Mouse (Mus musculus): Measurements from ENCODE around the gene Zbed4. TPM values are rescaled to one million over a fixed set of nuclear protein-coding genes. Genes with fewer than 3 reads are reported as not detected.
A peak's percentile ranks its signal among the peaks of the same experiment; 100 is the strongest.
"Not testable (repeated sequence)": the region's sequence is repeated elsewhere in the genome, so short reads cannot be mapped to it uniquely, and the experiment has no call there.

Gene Zbed4
- polyA plus RNA-seq, 1 experiment from 2014 or later, result 26.4 TPM

DNA sequence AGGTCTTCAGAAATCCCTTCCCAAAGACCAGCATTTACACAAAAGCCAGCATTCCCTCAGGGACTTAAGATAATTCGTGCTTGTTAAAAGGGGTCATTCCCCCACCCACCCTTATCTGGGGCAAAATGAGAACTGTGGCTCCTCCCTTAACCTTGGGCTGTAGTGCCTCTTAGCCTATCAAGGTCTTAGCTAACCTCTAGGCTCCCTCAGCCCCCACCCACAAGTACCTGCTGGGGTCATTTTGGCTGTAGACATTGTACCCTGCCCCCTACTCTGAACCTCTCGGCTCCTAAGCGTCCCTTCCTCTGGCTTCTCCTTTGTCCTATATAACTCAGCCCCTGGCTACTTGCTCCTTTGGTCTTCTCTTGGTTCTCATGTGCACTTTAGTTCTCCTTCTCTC is 5.5 kb upstream of the Zbed4 start:
- Histone ChIP-seq H3K9ac (ENCODE audit: low read depth, low read length) (no peak overlapping the region), H3K27ac (ENCODE audit: low read depth, low read length) (no peak overlapping the region), H3K36me3 (ENCODE audit: control insufficient read depth, insufficient read depth, low read length) (no peaks in the 10 kb centered on the region), H3K4me1 (replicated peaks; ENCODE audit: control insufficient read depth, insufficient read depth, low read length) (peaks cover 17% of the 10 kb centered on the region), H3K4me2 (no peak overlapping the region), H3K9me3 (ENCODE audit: control insufficient read depth, low read length) (no peaks in the 10 kb centered on the region), H3K27me3 (replicated peaks; ENCODE audit: control insufficient read depth, insufficient read depth, low read length) (no peaks in the 10 kb centered on the region), H3K4me3 (ENCODE audit: low read depth, low read length) (no peak overlapping the region)
- 41% methylated on average over 3 of the region's 3 CpGs for whole genome bisulfite sequencing
- ATAC-seq (replicated peaks; ENCODE audit: low FRiP score), result no peak
- no peak for DNase-seq (ENCODE audit: low spot score)

DNA sequence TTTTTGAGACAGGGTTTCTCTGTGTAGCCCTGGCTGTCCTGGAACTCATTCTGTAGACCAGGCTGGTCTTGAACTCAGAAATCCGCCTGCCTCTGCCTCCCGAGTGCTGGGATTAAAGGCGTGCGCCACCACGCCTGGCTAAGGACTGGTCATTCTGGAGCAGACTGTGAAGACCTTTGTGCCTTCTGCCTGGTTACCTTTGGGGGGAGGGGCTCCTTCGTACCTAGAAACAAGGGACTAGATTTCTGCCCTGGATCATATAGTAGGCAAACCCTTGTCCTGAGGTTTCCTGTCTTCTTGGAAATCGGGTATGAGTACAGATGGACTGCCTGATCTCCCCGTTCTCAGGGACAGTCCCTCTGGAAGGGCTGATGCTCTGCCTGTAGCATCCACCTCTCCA is 1.8 kb upstream of the Zbed4 start:
- ATAC-seq (replicated peaks; ENCODE audit: low FRiP score); DNase-seq (ENCODE audit: low spot score); H3K36me3 ChIP-seq (ENCODE audit: control insufficient read depth, insufficient read depth, low read length); H3K9me3 ChIP-seq (ENCODE audit: control insufficient read depth, low read length); H3K27ac ChIP-seq (ENCODE audit: low read depth, low read length); H3K4me2 ChIP-seq; H3K9ac ChIP-seq (ENCODE audit: low read depth, low read length); H3K27me3 ChIP-seq (replicated peaks; ENCODE audit: control insufficient read depth, insufficient read depth, low read length); H3K4me3 ChIP-seq (ENCODE audit: low read depth, low read length): not testable (repeated sequence)
- H3K4me1 ChIP-seq (replicated peaks; ENCODE audit: control insufficient read depth, insufficient read depth, low read length), result peaks cover 25% of the 10 kb centered on the region
- 83% methylated on average over 8 of the region's 8 CpGs for WGBS

GRCm38 (mm10) chr15:88750032-88750431 is 1.4 kb upstream of the Zbed4 start:
- Histone ChIP-seq H3K27ac (ENCODE audit: low read depth, low read length) (peak overlapping the region; percentile 98; the same call in 1 of the 2 replicates), H3K27me3 (replicated peaks; ENCODE audit: control insufficient read depth, insufficient read depth, low read length) (no peaks in the 10 kb centered on the region), H3K4me2 (peak overlapping the region; percentile 91), H3K36me3 (ENCODE audit: control insufficient read depth, insufficient read depth, low read length) (peaks cover 3% of the 10 kb centered on the region), H3K9me3 (ENCODE audit: control insufficient read depth, low read length) (no peaks in the 10 kb centered on the region), H3K4me3 (ENCODE audit: low read depth, low read length) (no peak overlapping the region), H3K9ac (ENCODE audit: low read depth, low read length) (peak overlapping the region; percentile 78), H3K4me1 (replicated peaks; ENCODE audit: control insufficient read depth, insufficient read depth, low read length) (peaks cover 25% of the 10 kb centered on the region)
- 77% methylated on average over 10 of the region's 10 CpGs for WGBS
- no peak for ATAC-seq (replicated peaks; ENCODE audit: low FRiP score)
- DNase-seq (ENCODE audit: low spot score), result no peak

DNA sequence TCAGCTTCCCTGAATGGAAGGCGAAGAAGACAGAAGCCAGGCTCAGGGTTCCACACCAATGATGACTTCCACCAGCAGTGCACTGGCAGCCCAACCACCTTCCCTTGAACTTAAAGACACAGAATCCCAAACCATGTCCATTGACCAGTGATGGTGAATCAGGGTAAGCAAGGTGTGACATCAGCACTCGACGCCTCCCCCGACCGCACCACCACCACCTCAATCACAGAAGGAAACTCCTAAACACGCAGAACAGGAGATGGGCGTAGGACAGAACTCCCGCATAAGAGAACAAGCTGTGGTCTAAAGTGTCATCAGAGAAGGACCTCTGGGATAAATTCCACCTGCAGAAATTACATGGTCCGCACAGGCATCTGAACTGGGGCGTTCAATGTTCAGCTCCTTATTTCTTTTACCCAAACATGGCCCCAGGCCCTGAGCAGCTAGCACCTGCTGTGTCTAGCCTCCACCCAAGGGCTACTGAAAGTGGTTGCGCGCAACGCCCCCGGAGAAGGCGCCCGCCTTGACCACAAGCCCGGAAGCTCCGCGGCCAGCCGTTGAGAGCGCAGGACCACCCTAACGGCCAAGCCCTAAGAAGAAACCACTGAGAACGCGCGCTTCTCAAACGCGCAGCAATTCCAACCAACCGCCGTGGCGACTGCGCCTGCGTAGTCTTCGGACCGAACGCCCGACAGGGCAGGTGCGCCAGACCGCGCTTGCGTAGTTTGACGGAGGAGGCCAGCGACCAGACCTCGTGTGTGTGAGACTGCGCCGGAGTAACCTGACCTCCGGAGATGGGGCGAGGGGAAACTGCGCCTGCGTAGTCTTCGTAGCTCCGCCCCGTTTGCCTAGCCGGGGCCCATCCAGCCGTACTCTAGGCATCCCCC is 540 bp upstream of the Zbed4 start:
- no peaks in the 10 kb centered on the region for H3K27me3 ChIP-seq (replicated peaks; ENCODE audit: control insufficient read depth, insufficient read depth, low read length)
- H3K36me3 ChIP-seq (ENCODE audit: control insufficient read depth, insufficient read depth, low read length), result peaks cover 7% of the 10 kb centered on the region
- H3K4me1 ChIP-seq (replicated peaks; ENCODE audit: control insufficient read depth, insufficient read depth, low read length), result peaks cover 23% of the 10 kb centered on the region
- H3K9me3 ChIP-seq (ENCODE audit: control insufficient read depth, low read length), result no peaks in the 10 kb centered on the region
- peak overlapping the region; percentile 78 for H3K9ac ChIP-seq (ENCODE audit: low read depth, low read length)
- ATAC-seq (replicated peaks; ENCODE audit: low FRiP score), result peak; percentile 97
- H3K4me3 ChIP-seq (ENCODE audit: low read depth, low read length), result peak overlapping the region; percentile 94
- 5% methylated on average over 51 of the region's 54 CpGs for WGBS
- H3K4me2 ChIP-seq, result peak overlapping the region; percentile 91
- peak; percentile 95 for DNase-seq (ENCODE audit: low spot score)
- H3K27ac ChIP-seq (ENCODE audit: low read depth, low read length), result peak overlapping the region; percentile 98

- Histone ChIP-seq H3K9me3 (ENCODE audit: control insufficient read depth, low read length) (no peaks in the 10 kb centered on the region), H3K36me3 (ENCODE audit: control insufficient read depth, insufficient read depth, low read length) (peaks cover 9% of the 10 kb centered on the region), H3K27ac (ENCODE audit: low read depth, low read length) (peak overlapping the region; percentile 93), H3K4me3 (ENCODE audit: low read depth, low read length) (peak overlapping the region; percentile 94), H3K4me1 (replicated peaks; ENCODE audit: control insufficient read depth, insufficient read depth, low read length) (peaks cover 20% of the 10 kb centered on the region), H3K4me2 (peak overlapping the region; percentile 77), H3K27me3 (replicated peaks; ENCODE audit: control insufficient read depth, insufficient read depth, low read length) (no peaks in the 10 kb centered on the region), H3K9ac (ENCODE audit: low read depth, low read length) (peak overlapping the region; percentile 96)
- WGBS, result 1% methylated on average over 8 of the region's 8 CpGs
- DNase-seq (ENCODE audit: low spot score) (no peak), ATAC-seq (replicated peaks; ENCODE audit: low FRiP score) (no peak)
These were observed 908 bp downstream of the Zbed4 start for GRCm38 (mm10) chr15:88752403-88752733.

DNA sequence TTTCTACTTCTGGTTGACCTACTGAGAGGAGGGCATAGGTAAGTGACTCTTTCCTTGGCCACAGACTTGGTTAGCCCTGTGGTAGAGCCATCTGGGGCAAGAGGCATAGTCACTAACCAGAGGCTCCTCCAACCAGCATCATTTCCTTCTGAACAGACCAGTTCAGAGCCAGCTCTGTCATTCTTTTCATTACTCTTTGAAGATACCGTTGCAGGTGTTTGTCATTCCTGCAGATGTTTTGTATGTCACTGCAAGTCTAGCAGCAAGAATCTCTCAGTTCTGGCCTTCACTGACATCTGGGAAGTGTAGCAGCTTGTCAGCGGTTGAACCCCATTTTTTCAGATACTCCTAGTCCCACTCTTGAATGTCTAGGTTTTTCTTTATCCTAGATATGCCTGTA is 3.4 kb downstream of the Zbed4 start:
- no peak overlapping the region for H3K4me2 ChIP-seq
- no peak overlapping the region for H3K4me3 ChIP-seq (ENCODE audit: low read depth, low read length)
- no peak for DNase-seq (ENCODE audit: low spot score)
- H3K9ac ChIP-seq (ENCODE audit: low read depth, low read length), result no peak overlapping the region
- H3K27me3 ChIP-seq (replicated peaks; ENCODE audit: control insufficient read depth, insufficient read depth, low read length), result no peaks in the 10 kb centered on the region
- 88% methylated on average over 2 of the region's 2 CpGs for WGBS
- H3K4me1 ChIP-seq (replicated peaks; ENCODE audit: control insufficient read depth, insufficient read depth, low read length), result peaks cover 25% of the 10 kb centered on the region
- peaks cover 16% of the 10 kb centered on the region for H3K36me3 ChIP-seq (ENCODE audit: control insufficient read depth, insufficient read depth, low read length)
- no peak for ATAC-seq (replicated peaks; ENCODE audit: low FRiP score)
- H3K27ac ChIP-seq (ENCODE audit: low read depth, low read length), result no peak overlapping the region
- H3K9me3 ChIP-seq (ENCODE audit: control insufficient read depth, low read length), result no peaks in the 10 kb centered on the region

- ATAC-seq (replicated peaks; ENCODE audit: low FRiP score), result no peak
- no peak for DNase-seq (ENCODE audit: low spot score)
- H3K9ac ChIP-seq (ENCODE audit: low read depth, low read length), result no peak overlapping the region
- H3K9me3 ChIP-seq (ENCODE audit: control insufficient read depth, low read length), result no peaks in the 10 kb centered on the region
- 93% methylated on average over 18 of the region's 18 CpGs for WGBS
- no peak overlapping the region for H3K27ac ChIP-seq (ENCODE audit: low read depth, low read length)
- no peak overlapping the region for H3K4me2 ChIP-seq
- H3K27me3 ChIP-seq (replicated peaks; ENCODE audit: control insufficient read depth, insufficient read depth, low read length), result no peaks in the 10 kb centered on the region
- no peak overlapping the region for H3K4me3 ChIP-seq (ENCODE audit: low read depth, low read length)
- H3K4me1 ChIP-seq (replicated peaks; ENCODE audit: control insufficient read depth, insufficient read depth, low read length), result peaks cover 16% of the 10 kb centered on the region
- peaks cover 21% of the 10 kb centered on the region for H3K36me3 ChIP-seq (ENCODE audit: control insufficient read depth, insufficient read depth, low read length)
These were observed 4.3 kb downstream of the Zbed4 start for GRCm38 (mm10) chr15:88755761-88756160.

DNA sequence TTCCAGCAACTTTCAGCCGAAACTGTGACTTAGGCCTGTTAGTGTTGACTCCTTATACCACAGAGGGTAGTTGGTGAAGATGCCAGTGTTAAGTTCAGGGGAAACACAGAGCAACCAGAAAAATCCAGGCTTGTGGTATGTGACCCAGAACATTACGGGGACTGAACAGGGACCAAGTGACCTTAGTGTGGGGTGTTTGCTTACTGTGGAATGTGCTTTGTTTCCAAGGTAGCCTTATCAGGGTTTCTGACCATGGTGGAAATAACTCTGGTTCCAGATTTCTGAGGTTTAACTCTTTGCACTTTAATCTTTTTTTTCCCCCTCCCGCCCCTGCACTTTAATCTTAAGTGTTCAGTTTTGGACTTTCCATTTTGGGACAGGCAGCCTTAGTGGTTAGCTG is 6.6 kb downstream of the Zbed4 start:
- ATAC-seq (replicated peaks; ENCODE audit: low FRiP score), result no peak
- no peaks in the 10 kb centered on the region for H3K9me3 ChIP-seq (ENCODE audit: control insufficient read depth, low read length)
- no peak for DNase-seq (ENCODE audit: low spot score)
- no peak overlapping the region for H3K9ac ChIP-seq (ENCODE audit: low read depth, low read length)
- no peaks in the 10 kb centered on the region for H3K27me3 ChIP-seq (replicated peaks; ENCODE audit: control insufficient read depth, insufficient read depth, low read length)
- no peak overlapping the region for H3K4me2 ChIP-seq
- 71% methylated on average over 3 of the region's 3 CpGs for WGBS
- peak overlapping the region; percentile 23; the same call in 1 of the 2 replicates for H3K27ac ChIP-seq (ENCODE audit: low read depth, low read length)
- H3K4me3 ChIP-seq (ENCODE audit: low read depth, low read length), result no peak overlapping the region
- peaks cover 25% of the 10 kb centered on the region for H3K36me3 ChIP-seq (ENCODE audit: control insufficient read depth, insufficient read depth, low read length)
- H3K4me1 ChIP-seq (replicated peaks; ENCODE audit: control insufficient read depth, insufficient read depth, low read length), result peaks cover 18% of the 10 kb centered on the region

DNA sequence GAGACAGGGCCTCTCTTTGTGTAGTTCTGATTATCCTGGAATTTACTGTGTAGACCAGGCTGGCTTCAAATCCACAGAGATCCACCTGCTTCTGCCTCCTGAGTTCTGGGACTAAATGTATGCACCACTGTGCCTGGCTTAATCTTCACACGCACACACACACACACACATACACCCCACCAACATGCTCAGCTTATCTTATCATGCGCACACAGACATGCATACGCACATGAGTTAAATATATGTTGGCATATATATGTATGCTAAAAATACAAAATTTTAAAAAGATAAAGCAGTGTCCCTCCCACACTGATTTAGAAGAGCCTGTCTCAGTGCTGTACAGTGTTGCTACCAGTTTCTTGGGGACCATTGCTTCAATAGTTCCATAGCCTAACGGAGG is 10.1 kb downstream of the Zbed4 start:
- H3K4me2 ChIP-seq, result no peak overlapping the region
- peaks cover 24% of the 10 kb centered on the region for H3K36me3 ChIP-seq (ENCODE audit: control insufficient read depth, insufficient read depth, low read length)
- DNase-seq (ENCODE audit: low spot score) (no peak), ATAC-seq (replicated peaks; ENCODE audit: low FRiP score) (peak; percentile 92)
- H3K4me1 ChIP-seq (replicated peaks; ENCODE audit: control insufficient read depth, insufficient read depth, low read length), result peaks cover 13% of the 10 kb centered on the region; the same call in 1 of the 2 replicates
- no peaks in the 10 kb centered on the region for H3K9me3 ChIP-seq (ENCODE audit: control insufficient read depth, low read length)
- no peak overlapping the region for H3K4me3 ChIP-seq (ENCODE audit: low read depth, low read length)
- no peak overlapping the region for H3K27ac ChIP-seq (ENCODE audit: low read depth, low read length)
- H3K9ac ChIP-seq (ENCODE audit: low read depth, low read length), result no peak overlapping the region
- WGBS, result 71% methylated on average over 4 of the region's 4 CpGs
- no peaks in the 10 kb centered on the region for H3K27me3 ChIP-seq (replicated peaks; ENCODE audit: control insufficient read depth, insufficient read depth, low read length)

All from liver, embryonic 11.5 days (tissue).